Mouse (Mus musculus) cerebellum, adult 2 months (tissue): ENCODE measurements around the gene Ccdc92.

Source experiments
- CTCF ChIP-seq: fragments of 200-500 bp; IDR thresholded peaks from 2 replicates; pipeline ENCODE4 v1.5.1; 2011; ENCODE audit warnings: low read depth, mild to moderate bottlenecking, control low read depth, low read length, moderate library complexity, borderline replicate concordance; ENCODE audit not compliant: insufficient read depth
- POLR2A ChIP-seq: fragments of 200-500 bp; IDR thresholded peaks from 2 replicates; pipeline ENCODE4 v1.6.1; 2011; ENCODE audit warnings: low read length, control low read depth, borderline replicate concordance; ENCODE audit not compliant: insufficient read depth

GRCm38 (mm10) chr5:124830331-124830730 lies 31.9 kb downstream of the Ccdc92 start:
- TF ChIP-seq CTCF (no peak), POLR2A (no peak)
